In the genomic region with DNA sequence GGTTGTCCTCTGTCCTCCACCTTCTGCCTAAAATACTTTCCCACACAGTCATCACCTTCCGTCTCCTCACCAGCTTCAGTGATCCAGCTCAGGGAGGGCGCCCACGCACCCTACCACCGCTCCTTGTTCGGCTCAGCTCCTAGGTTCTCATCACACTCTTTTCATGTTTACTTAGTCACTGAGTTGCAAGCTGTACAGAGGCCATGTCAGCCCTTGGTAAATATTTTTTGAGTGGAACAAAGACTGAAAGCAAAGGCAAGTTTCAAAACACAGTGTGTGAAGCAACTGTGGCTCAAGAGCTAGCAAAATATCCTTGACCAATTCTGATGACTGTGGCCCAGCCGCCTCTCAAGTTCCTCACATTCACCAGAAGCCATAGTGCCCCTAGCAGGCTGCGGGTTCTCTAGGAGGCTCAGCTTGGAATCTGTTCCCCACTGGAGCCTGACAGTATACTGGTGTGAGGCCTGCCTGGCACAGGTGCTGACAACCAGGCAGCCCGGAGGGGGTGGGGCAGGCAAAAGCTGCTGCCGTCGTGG, we compare ENCODE assay signal across 17 mouse cellular contexts. TPM values are rescaled to one million over a fixed set of nuclear protein-coding genes. Genes with fewer than 3 reads are reported as not detected.
A peak's percentile ranks its signal among the peaks of the same experiment; 100 is the strongest.
DNase-seq lines count a peak whose midpoint lies in the region; ATAC-seq and TF ChIP-seq lines count a peak whose summit lies in the region.
"Had no signal": no experiment of that assay in that cellular context is flagged by ENCODE, and none has a peak within 500 bp of the region (broad histone marks: within the 10 kb centered on the region; RNA-seq: fewer than 3 reads in every experiment).

No protein-coding gene starts in this region.

- TF ChIP-seq CTCF in heart, adult 2 months (IDR thresholded peaks at IDR 0.05) = no peak
- no peak for TF ChIP-seq CTCF in liver, adult 2 months (IDR thresholded peaks at IDR 0.05; ENCODE audit: low read depth, low read length)
- no peak for TF ChIP-seq CTCF in lung, postnatal 0 days (IDR thresholded peaks at IDR 0.05)

- H3K9me3 ChIP-seq in heart, embryonic 10.5 days = no peaks in the 10 kb centered on the region
- H3K9me3 ChIP-seq in lung, postnatal 0 days (ENCODE audit: low read length) = no peaks in the 10 kb centered on the region
- H3K9me3 ChIP-seq: limb, embryonic 12.5 days; midbrain, embryonic 12.5 days had no signal

- peak overlapping the region; percentile 69 for H3K27ac ChIP-seq in heart, embryonic 10.5 days
- H3K27ac ChIP-seq in heart, adult 2 months = no peak overlapping the region
- H3K27ac ChIP-seq in liver, adult 2 months (replicated peaks; ENCODE audit: insufficient read depth, low read depth, low read length) = peak overlapping the region; percentile 99
- peak overlapping the region; percentile 92 for H3K27ac ChIP-seq in lung, postnatal 0 days (ENCODE audit: low read length)
- H3K27ac ChIP-seq: limb, embryonic 12.5 days; midbrain, embryonic 12.5 days had no signal

- ATAC-seq in lung, postnatal 0 days = peak; percentile 85
- ATAC-seq: activated CD4-positive, CD25-positive, alpha-beta regulatory T cell, adult 4 months had no signal

- H3K4me2 ChIP-seq in lung, postnatal 0 days (replicated peaks; ENCODE audit: low read depth, low read length) = no peak overlapping the region
- H3K4me2 ChIP-seq: limb, embryonic 12.5 days; midbrain, embryonic 12.5 days had no signal

- no peak for TF ChIP-seq EP300 in heart, adult 2 months (IDR thresholded peaks at IDR 0.05; ENCODE audit: insufficient read depth, low read depth, low read length)
- TF ChIP-seq EP300 in lung, postnatal 0 days (IDR thresholded peaks at IDR 0.05) = peak; percentile 99

- no peak overlapping the region for H3K4me3 ChIP-seq in heart, embryonic 10.5 days
- no peak overlapping the region for H3K4me3 ChIP-seq in heart, adult 2 months
- H3K4me3 ChIP-seq in liver, adult 2 months (ENCODE audit: insufficient read depth, low read depth, low read length) = peak overlapping the region; percentile 29
- H3K4me3 ChIP-seq in lung, postnatal 0 days (ENCODE audit: low read depth, low read length) = no peak overlapping the region
- H3K4me3 ChIP-seq: limb, embryonic 12.5 days; midbrain, embryonic 12.5 days had no signal

- peaks cover 38% of the 10 kb centered on the region for H3K4me1 ChIP-seq in heart, embryonic 10.5 days
- H3K4me1 ChIP-seq in heart, adult 2 months (ENCODE audit: control insufficient read depth, insufficient read depth, low read length) = peaks cover 9% of the 10 kb centered on the region
- H3K4me1 ChIP-seq in liver, adult 2 months (ENCODE audit: control insufficient read depth, insufficient read depth, low read length) = peaks cover 27% of the 10 kb centered on the region
- H3K4me1 ChIP-seq in lung, postnatal 0 days (ENCODE audit: insufficient read depth, low read depth, low read length) = peaks cover 18% of the 10 kb centered on the region; the same call in 1 of the 2 replicates
- H3K4me1 ChIP-seq: limb, embryonic 12.5 days; midbrain, embryonic 12.5 days had no signal

- H3K79me2 ChIP-seq in heart, adult 2 months (replicated peaks; ENCODE audit: control insufficient read depth, insufficient read depth, low read length) = no peaks in the 10 kb centered on the region
- no peaks in the 10 kb centered on the region for H3K79me2 ChIP-seq in liver, adult 2 months (ENCODE audit: control insufficient read depth, insufficient read depth, low read length)

- DNase-seq in heart, embryonic 10.5 days (ENCODE audit: low spot score) = no peak
- no peak for DNase-seq in heart, adult 2 months
- DNase-seq in adipocyte (ENCODE audit: low spot score) = peak; percentile 87
- peak; percentile 98 for DNase-seq in liver, adult 2 months (ENCODE audit: extremely low read depth, low read depth, low spot score)
- peak; percentile 95 for DNase-seq in lung, postnatal 0 days (ENCODE audit: low spot score)
- DNase-seq in kidney, adult 18-20 months = no peak
- no peak for DNase-seq in left cerebral cortex, adult 8-10 months (ENCODE audit: low spot score in 2 of 2)
- no peak for DNase-seq in cerebellum, adult 18-20 months
- DNase-seq: cerebellum, postnatal 36 days; kidney, adult 8-10 months had no signal

- WGBS in heart, embryonic 10.5 days = 58% methylated on average over 10 of the region's 10 CpGs
- WGBS in heart, adult 2 months = 74% methylated on average over 10 of the region's 10 CpGs
- WGBS in liver, adult 2 months = 30% methylated on average over 10 of the region's 10 CpGs
- WGBS in lung, postnatal 0 days = 54% methylated on average over 10 of the region's 10 CpGs

- no peaks in the 10 kb centered on the region for H3K27me3 ChIP-seq in heart, embryonic 10.5 days (ENCODE audit: insufficient read depth, poor library complexity, severe bottlenecking)
- no peaks in the 10 kb centered on the region for H3K27me3 ChIP-seq in heart, adult 2 months (ENCODE audit: control insufficient read depth, insufficient read depth, low read length)
- H3K27me3 ChIP-seq in liver, adult 2 months (ENCODE audit: control insufficient read depth, insufficient read depth, low read length) = no peaks in the 10 kb centered on the region
- no peaks in the 10 kb centered on the region for H3K27me3 ChIP-seq in lung, postnatal 0 days (replicated peaks; ENCODE audit: insufficient read depth, low read length)
- H3K27me3 ChIP-seq: limb, embryonic 12.5 days; midbrain, embryonic 12.5 days had no signal

- H3K36me3 ChIP-seq in heart, embryonic 10.5 days = no peaks in the 10 kb centered on the region
- no peaks in the 10 kb centered on the region for H3K36me3 ChIP-seq in heart, adult 2 months (ENCODE audit: control insufficient read depth, insufficient read depth, low read length)
- H3K36me3 ChIP-seq in liver, adult 2 months (ENCODE audit: control insufficient read depth, insufficient read depth, low read length) = no peaks in the 10 kb centered on the region
- no peaks in the 10 kb centered on the region for H3K36me3 ChIP-seq in lung, postnatal 0 days (ENCODE audit: insufficient read depth, low read length)
- H3K36me3 ChIP-seq: limb, embryonic 12.5 days; midbrain, embryonic 12.5 days had no signal

- no peak for TF ChIP-seq POLR2A in heart, adult 2 months (IDR thresholded peaks at IDR 0.05; ENCODE audit: insufficient read depth, low read depth, low read length)
- TF ChIP-seq POLR2A in liver, adult 2 months (IDR thresholded peaks at IDR 0.05; ENCODE audit: extremely low read depth, insufficient read depth, low read length) = no peak

- H3K9ac ChIP-seq in heart, adult 2 months (ENCODE audit: low read depth, low read length) = no peak overlapping the region
- H3K9ac ChIP-seq in liver, adult 2 months (ENCODE audit: low read depth, low read length) = peak overlapping the region; percentile 68
- no peak overlapping the region for H3K9ac ChIP-seq in lung, postnatal 0 days (replicated peaks; ENCODE audit: low read depth)
- H3K9ac ChIP-seq: limb, embryonic 12.5 days; midbrain, embryonic 12.5 days had no signal

- intact Hi-C loops in heart, adult 2 months (cut with DNase I) = no loop called here

RNA-seq across cellular contexts. Expression of a gene that starts 32.2 kb away (rescaled TPM):
- polyA plus RNA-seq in heart, embryonic 10.5 days (2016; fragmentation: Nextera tagmentation; extraction: Ambion mirVana) = 0.12 and 0.30 TPM in 2 replicates
- total RNA-seq in heart, adult 2 months (2021) = not detected
- 9.1 TPM in 1 of 2 replicates, not detected in the other for polyA plus RNA-seq in heart, adult 2 months (2012; rRNA removed)
- total RNA-seq in liver, adult 2 months (2014; rRNA removed) = not detected in 2 replicates
- polyA plus RNA-seq in liver, adult 2 months (2012; rRNA removed) = 0.31 TPM in 1 of 2 replicates, not detected in the other
- 1,292 and 1,589 TPM in 2 replicates for polyA plus RNA-seq in lung, postnatal 0 days (2015; fragmentation: Nextera tagmentation; extraction: Ambion mirVana)
- not detected for total RNA-seq in left cerebral cortex, adult 8-10 months (2022)
- total RNA-seq: gastrocnemius, adult 18-20 months; layer of hippocampus, postnatal 14 days had no signal
- polyA plus RNA-seq: activated CD4-positive, CD25-positive, alpha-beta regulatory T cell, adult 4 months; hindbrain, embryonic 11.5 days; limb, embryonic 12.5 days; midbrain, embryonic 12.5 days; thymus, postnatal 0 days had no signal

RNA-seq across cellular contexts. Expression of a gene that starts 36.9 kb away (rescaled TPM):
- 10.9 and 15.7 TPM in 2 replicates for polyA plus RNA-seq in heart, embryonic 10.5 days (2016; fragmentation: Nextera tagmentation; extraction: Ambion mirVana)
- total RNA-seq in heart, adult 2 months (2021) = 10 to 100 TPM; 11.0 to 13.5 TPM
- 9.3 and 12.7 TPM in 2 replicates for polyA plus RNA-seq in heart, adult 2 months (2012; rRNA removed)
- total RNA-seq in liver, adult 2 months (2014; rRNA removed) = 5.1 and 15.4 TPM in 2 replicates
- polyA plus RNA-seq in liver, adult 2 months (2012; rRNA removed) = 22.9 and 28.7 TPM in 2 replicates
- polyA plus RNA-seq in lung, postnatal 0 days (2015; fragmentation: Nextera tagmentation; extraction: Ambion mirVana) = 17.3 and 20.6 TPM in 2 replicates
- total RNA-seq in left cerebral cortex, adult 8-10 months (2022) = 1 to 10 TPM; 1.3 to 2.1 (median 1.9) TPM
- polyA plus RNA-seq: activated CD4-positive, CD25-positive, alpha-beta regulatory T cell, adult 4 months had no signal

Comparison
In these comparisons a context has a peak if more than half of its experiments do, and no peak if none do; other contexts are left out.
1. DNase-seq: peak in adipocyte (single experiment), liver, adult 2 months (single experiment) and lung, postnatal 0 days (single experiment); none in heart, embryonic 10.5 days (single experiment), heart, adult 2 months (0 of 2), kidney, adult 18-20 months (single experiment), left cerebral cortex, adult 8-10 months (0 of 2) and cerebellum, adult 18-20 months (0 of 2).
2. RNA of a gene that starts 32.2 kb away (polyA plus RNA-seq): 1,292 to 1,589 TPM in lung, postnatal 0 days; 9.1 TPM in heart, adult 2 months, 0.12 to 0.30 TPM in heart, embryonic 10.5 days and 0.31 TPM in liver, adult 2 months; every median in the first group is over 100 times any median in the second.